Mouse (Mus musculus) urinary bladder, postnatal 25 days (tissue): Measurements from ENCODE around the gene Snurf.
A peak's percentile ranks its signal among the peaks of the same experiment; 100 is the strongest.

Experiments
- DNase-seq: peaks from one replicate; pipeline ENCODE4 v3.0.0; 2022; ENCODE audit warnings: low spot score

The Snurf gene

GRCm38 (mm10) chr7:60004606-60005330 lies at the start of gene Snurf, which contains the start of gene Gm38393:
Snurf (minus strand) TSS chr7:60005049.
Gm38393 (minus strand) TSS chr7:60005064.
- DNase-seq = peak; percentile 39

- no peak for DNase-seq
Observed at GRCm38 (mm10) chr7:60047481-60048201, 42.8 kb upstream of the Snurf start.

GRCm38 (mm10) chr7:60013186-60013585 lies 8.3 kb upstream of the Snurf start:
- DNase-seq = no peak

GRCm38 (mm10) chr7:60007727-60008360 lies 3.0 kb upstream of the Snurf start:
- no peak for DNase-seq

- DNase-seq = no peak
Observed at GRCm38 (mm10) chr7:60006262-60006661, 1.4 kb upstream of the Snurf start.

GRCm38 (mm10) chr7:60003921-60004605 lies 786 bp downstream of the Snurf start:
- DNase-seq = peak; percentile 7

- no peak for DNase-seq
Observed at GRCm38 (mm10) chr7:60003006-60003865, 1.6 kb downstream of the Snurf start.

GRCm38 (mm10) chr7:59978646-59979045 lies 26.2 kb downstream of the Snurf start:
- DNase-seq = no peak
